In genomic region chr12:77415720-77416119, GRCm38 (mm10) we compare ENCODE assay signal across 16 mouse cellular contexts.
"Had no signal": no experiment of that assay in that cellular context is flagged by ENCODE, and none has a peak within 500 bp of the region (broad histone marks: within the 10 kb centered on the region; RNA-seq: fewer than 3 reads in every experiment).

No protein-coding gene starts in this region.

- H3K4me1 ChIP-seq: neural tube, embryonic 12.5 days; neural tube, embryonic 13.5 days; neural tube, embryonic 15.5 days; stomach, embryonic 15.5 days had no signal

- H3K27ac ChIP-seq: neural tube, embryonic 12.5 days; neural tube, embryonic 13.5 days; neural tube, embryonic 15.5 days; stomach, embryonic 15.5 days; stomach, postnatal 0 days had no signal

- H3K36me3 ChIP-seq: neural tube, embryonic 12.5 days; stomach, embryonic 15.5 days had no signal

- H3K9ac ChIP-seq: neural tube, embryonic 12.5 days; neural tube, embryonic 13.5 days; neural tube, embryonic 15.5 days; stomach, embryonic 15.5 days had no signal

- DNase-seq: retina, postnatal 1 day; right cerebral cortex, adult 18-20 months; right cerebral cortex, postnatal 14 days; right cerebral cortex, postnatal 25 days; right cerebral cortex, postnatal 4 days; spleen, adult 18-20 months; thymus, adult 18-20 months; thymus, adult 2 months; thymus, postnatal 14 days; thymus, postnatal 25 days; thymus, postnatal 36 days had no signal

- H3K9me3 ChIP-seq: neural tube, embryonic 12.5 days; neural tube, embryonic 15.5 days; stomach, embryonic 15.5 days had no signal

- H3K27me3 ChIP-seq: neural tube, embryonic 12.5 days; neural tube, embryonic 13.5 days; neural tube, embryonic 15.5 days; stomach, embryonic 15.5 days had no signal

- H3K4me3 ChIP-seq: neural tube, embryonic 12.5 days; neural tube, embryonic 13.5 days; neural tube, embryonic 15.5 days; stomach, embryonic 15.5 days had no signal

- H3K4me2 ChIP-seq: neural tube, embryonic 12.5 days; neural tube, embryonic 13.5 days; neural tube, embryonic 15.5 days; stomach, embryonic 15.5 days had no signal
